Mouse (Mus musculus): Measurements from ENCODE around the gene Med16.

The Med16 gene

GRCm38 (mm10) chr10:79883297-79884084 is 25.2 kb downstream of the Med16 start:
- peak; percentile 79 for DNase-seq

GRCm38 (mm10) chr10:79881981-79882380 is 26.7 kb downstream of the Med16 start:
- no peak for DNase-seq

GRCm38 (mm10) chr10:79880721-79881120 is 28.0 kb downstream of the Med16 start:
- DNase-seq: no peak

DNA sequence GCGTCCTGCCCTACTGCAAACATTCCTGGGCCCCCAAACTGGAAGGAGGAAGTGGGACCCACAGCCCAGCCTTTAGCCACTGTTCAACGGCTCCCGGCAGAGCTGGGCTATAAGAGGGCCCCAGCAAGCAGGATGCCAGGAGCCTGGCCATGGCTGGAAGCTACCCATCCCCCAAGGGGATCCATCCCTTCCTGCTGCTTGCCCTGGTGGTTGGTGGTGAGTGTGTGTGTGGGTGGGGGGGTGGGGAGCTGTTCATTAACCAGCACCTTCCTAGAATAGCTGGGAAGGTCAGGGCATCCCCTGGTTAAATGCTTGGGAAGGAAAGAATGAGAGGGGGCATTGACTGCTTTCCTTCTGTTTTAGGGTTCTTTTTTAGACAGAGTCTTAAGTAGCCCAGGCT is 29.2 kb downstream of the Med16 start:
- DNase-seq: no peak

DNA sequence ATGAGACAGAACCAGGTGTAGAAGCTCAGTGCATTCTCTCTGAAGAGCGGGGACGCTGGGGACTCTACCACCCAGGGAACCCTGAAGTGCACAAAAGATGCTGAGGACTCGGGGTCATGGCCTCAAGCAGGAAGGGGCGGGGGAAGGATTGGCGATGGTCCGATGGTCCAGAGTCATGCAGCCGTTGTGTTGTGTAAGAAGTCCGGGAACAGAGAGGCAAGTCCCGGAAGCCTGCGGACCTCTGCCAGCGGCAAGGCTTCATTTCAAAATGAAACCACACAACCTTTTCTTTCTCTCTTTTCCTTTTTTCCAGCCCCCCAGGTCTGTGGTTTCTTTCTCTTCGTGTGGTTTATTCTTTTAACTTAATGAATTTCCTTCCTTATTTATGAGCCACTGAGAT is 31.0 kb downstream of the Med16 start:
- no peak for DNase-seq

DNA sequence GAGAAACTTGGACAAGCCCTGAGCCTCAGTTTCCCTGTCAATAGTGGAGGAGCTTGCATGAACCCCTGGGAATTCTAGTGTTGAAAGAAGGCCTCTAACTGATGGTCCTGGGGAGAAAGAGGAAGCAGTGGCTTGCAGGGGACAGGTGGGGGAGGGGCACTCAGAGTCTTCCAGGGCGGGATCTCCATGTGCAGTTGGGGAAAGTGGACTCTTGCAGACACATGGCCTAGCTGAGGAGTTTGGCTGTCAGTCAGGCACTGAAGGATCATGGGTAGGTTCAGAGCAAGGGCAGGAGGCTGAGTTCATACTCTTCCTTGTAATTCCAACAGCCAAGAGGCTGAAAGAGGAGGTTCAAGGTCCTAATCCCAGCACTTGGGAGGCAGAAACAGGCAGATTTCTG is 31.5 kb downstream of the Med16 start:
- DNase-seq: no peak

GRCm38 (mm10) chr10:79874290-79874862 is 34.3 kb downstream of the Med16 start, which contains the start of the genes Prtn3 and Plppr3:
Prtn3 (plus strand) TSS chr10:79874476.
Plppr3 (minus strand) TSS chr10:79874634.
- peak; percentile 46 for DNase-seq

GRCm38 (mm10) chr10:79873715-79874289 is 34.9 kb downstream of the Med16 start:
- peak; percentile 39 for DNase-seq

DNA sequence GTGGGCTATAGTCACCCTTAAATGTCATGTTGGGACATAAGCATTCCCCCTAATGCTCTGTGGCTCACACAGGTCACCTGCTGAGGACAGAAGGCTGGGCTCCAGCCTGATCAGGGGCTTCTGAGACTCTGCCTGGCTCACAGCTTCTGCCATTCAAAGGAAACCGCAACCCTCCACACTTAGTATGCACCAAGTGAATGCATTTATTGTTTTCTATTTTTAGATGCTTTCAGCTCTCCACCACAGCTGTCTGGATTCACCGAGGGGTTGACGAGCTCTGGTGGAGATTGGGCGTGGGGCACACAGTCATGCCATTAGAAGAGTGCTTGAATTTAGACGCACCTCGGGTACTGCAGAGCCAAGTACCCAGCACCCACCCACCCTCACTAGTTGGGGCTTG is 35.4 kb downstream of the Med16 start:
- no peak for DNase-seq

- DNase-seq: no peak
These were observed 35.9 kb downstream of the Med16 start for GRCm38 (mm10) chr10:79872862-79873261.

DNA sequence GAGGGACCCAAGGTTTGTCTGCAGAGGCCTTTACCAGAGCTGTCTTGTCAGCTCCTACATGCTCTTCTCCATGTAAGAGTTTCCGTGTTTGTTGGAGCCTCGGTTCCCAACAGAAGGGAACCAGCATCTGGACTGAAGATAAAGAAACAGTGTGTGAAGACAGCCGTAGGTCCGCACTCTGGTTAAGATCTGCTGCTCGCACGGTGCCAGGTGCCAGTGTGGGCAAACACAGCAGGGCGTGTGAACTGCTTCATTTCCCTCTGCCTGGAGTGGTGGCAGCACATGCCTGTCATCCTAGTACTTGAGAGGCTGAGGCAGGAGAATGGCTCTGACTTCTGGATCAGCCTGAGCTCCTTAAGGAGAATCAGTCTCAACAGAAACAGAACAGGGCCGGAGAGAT is 36.9 kb downstream of the Med16 start:
- no peak for DNase-seq

DNA sequence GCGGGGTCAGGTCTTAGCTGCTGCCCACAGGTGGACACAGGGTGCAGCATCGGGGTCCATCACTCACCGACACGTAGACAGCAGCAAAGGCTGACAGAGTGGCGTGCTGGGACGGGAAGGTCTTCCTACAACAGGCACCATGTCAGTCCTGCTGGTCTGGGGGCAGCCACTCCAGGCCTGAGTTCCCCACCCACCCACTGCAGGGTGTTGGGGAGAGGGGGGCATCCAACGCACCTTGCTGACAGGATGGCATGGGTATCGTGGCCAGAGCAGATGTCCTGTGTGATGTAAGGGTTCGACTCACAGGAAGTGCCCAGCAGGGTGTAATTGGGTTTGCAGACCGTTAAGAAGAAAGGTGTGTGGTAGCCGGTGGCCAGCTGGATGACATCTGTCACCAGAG is 42.1 kb downstream of the Med16 start:
- peak; percentile 51 for DNase-seq

- peak; percentile 66 for DNase-seq
These were observed 42.9 kb downstream of the Med16 start for GRCm38 (mm10) chr10:79865801-79866295.

- peak; percentile 55 for DNase-seq
These were observed 43.5 kb downstream of the Med16 start for GRCm38 (mm10) chr10:79865189-79865601.

DNA sequence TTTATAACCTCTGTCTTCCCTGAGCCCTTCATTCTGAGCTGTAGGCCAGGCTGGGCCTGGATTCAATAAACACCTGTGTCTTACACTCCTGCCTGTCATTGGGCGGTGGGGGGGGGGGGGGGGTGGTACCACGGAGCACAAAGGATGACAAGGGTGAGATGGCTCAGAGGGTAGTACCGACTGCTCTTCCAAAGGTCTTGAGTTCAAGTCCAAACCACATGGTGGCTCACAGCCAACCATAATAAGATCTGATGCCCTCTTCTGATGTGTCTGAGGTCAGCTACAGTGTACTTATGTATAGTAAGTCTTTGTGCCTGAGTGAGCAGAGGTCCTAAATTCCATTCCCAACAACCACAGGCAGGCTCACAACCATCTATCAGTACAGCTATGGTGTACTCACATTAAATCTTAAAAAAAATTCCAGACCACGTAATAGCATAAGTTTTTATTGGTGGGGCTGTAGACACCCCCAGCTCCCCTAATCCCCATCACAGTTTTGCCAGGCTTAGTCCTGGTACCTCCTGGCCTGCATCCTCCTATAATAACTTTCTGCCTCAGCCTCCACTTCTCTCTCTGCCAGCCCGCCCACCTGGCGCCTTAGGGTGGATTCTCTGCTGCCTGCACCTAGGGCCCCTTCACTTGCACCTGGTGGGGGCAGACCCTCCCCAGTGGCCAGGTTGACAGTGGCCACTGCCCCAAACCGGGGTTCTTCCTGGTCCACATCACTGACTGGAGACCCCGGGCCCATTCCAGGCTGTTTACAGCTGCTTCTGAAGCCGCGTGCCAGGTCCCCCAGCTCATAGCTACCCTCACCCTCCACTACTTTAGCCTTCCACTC is 44.2 kb downstream of the Med16 start:
- peak; percentile 46 for DNase-seq

GRCm38 (mm10) chr10:79862925-79863324 is 45.8 kb downstream of the Med16 start:
- DNase-seq: no peak

- no peak for DNase-seq
These were observed 46.5 kb downstream of the Med16 start for GRCm38 (mm10) chr10:79862049-79862788.

DNA sequence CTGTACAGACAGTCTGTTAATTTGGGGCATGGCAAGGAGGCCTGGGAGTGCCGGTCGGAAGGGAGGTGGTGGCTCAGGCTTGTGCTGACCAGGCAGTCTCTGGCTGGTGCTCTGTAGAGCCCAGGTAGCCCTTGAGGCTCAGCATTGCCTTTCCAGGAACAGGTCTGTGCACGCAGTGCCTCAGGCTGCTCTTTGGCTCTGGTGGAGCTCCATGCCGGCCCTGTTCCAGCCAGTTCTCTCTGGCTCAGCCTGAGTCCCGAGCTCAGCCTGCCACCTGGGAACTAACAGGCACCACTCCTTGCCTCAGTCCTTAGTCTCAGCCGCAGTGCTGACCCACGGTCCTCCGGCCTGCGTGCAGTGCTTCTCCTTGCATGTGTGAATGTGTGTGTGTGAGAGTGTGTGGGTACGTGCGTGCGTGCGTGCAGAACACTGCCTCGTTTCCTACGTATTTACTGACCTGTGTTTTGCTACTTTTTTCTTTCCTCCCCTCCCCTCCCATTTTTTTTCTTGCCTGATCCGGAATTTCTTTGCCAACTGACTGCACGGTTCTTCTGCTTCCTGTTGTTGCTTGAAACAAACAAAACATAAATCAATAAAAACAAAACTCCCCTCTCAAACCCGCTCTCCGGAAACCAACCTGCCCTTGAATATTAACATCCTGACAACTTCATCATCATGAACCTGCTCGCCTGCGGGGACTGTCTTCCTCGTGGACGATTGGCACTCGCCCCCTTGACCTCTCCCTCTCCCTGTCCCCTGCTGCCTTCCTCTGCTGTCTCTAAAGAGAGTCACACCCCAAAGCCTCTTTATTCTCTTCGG is 47.3 kb downstream of the Med16 start:
- peak; percentile 83 for DNase-seq

GRCm38 (mm10) chr10:79860079-79860911 is 48.4 kb downstream of the Med16 start:
- DNase-seq: no peak

DNA sequence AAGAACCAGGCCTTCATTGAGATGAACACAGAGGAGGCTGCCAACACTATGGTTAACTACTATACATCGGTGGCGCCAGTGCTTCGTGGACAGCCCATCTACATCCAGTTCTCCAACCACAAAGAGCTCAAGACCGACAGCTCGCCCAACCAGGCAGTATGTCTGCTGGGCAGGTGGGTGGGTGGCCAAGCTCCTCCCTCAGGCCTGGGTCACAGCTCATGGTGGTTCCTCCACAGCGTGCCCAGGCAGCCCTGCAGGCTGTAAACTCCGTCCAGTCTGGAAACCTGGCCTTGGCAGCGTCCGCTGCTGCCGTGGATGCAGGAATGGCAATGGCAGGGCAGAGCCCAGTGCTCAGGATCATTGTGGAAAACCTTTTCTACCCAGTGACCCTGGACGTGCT is 49.6 kb downstream of the Med16 start:
- DNase-seq: peak; percentile 46
